Mouse (Mus musculus) subcutaneous adipose tissue, adult 2 months (tissue): ENCODE results near the gene Eif2b5. TPM values are rescaled to one million over a fixed set of nuclear protein-coding genes. Genes with fewer than 3 reads are reported as not detected.

Experiments used
- polyA plus RNA-seq: library from polyadenylated mRNA; depleted of rRNA; stranded (reverse); fragments of >200 nt; gene quantifications from 2 replicates; pipeline ENCODE4 v1.2.3, GENCODE M21; 2012; ENCODE audit warnings: low replicate concordance; rRNA removed

The Eif2b5 gene
- 33.5 and 37.2 TPM in 2 replicates for polyA plus RNA-seq

GRCm38 (mm10) chr16:20498677-20499475, at the start of gene Eif2b5:
Gene Eif2b5, plus strand, starts transcription at chr16:20498817.

DNA sequence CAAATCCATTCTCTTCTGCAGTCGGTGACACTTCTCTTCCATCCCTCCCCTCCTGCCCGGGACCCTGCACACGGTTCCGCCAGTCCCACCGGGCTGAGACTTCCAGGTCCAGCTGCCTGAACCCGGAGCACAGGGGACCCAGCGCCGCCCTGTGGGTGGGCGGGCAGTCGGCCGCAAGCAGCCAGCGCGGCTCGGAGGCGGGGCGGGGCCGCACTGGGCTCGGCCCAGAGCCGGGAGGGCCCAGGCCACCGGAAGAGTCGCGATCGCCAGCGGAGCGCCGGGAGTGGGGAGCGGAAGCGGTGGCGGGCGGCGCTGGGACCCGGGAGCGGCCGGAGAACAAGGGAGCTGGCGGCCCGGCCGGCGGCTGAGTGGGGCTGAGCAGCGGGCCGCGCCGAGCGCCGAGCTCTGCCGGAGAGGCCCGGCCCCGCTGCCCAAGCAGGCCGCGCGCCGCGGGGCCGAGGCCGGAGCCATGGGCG, 18.1 kb downstream of the Eif2b5 start, which contains the start of gene Dvl3:
Dvl3 (plus strand) TSS at position 257 of the 476 bp plus-strand sequence.

DNA sequence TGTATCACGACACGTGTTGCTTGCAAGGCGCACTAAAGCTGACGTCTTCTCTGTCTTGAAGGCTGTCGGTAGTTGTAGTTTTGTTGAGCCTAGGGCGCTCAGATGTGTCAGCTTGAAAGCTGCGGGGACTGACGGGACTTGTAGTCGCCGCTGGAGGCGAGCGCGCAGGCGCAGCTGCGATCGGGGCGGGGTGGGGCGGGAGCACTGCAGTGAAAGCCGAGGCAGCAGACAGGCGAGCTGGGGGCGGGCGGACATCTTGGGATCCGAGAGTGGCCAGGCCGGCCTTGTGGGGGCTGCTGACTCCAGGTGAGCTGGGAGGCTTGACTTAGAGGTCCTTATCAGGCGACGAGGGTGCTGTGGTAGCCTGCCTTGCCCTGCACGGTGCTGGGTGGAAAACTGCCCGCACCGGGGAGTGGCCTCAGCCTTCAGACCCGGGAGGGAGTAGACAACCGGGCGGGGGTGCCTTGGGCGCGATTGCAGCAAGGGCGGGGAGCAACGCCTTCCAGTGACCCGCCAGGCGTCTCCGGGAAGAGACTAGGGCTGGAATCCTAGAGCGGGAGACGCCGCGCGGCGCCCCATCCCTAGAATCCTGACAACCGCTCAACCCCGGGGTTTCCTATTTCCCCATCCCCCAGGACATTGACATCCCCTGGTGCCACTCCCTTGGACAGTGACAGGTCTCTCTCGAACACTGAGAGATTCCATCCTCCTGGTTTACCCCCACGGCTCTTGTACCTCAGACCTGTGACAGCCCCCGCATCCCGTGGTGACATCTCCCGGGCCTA, 36.9 kb downstream of the Eif2b5 start, which contains the start of gene Ap2m1:
Ap2m1 (plus strand) TSS at position 183 of the 785 bp plus-strand sequence.

DNA sequence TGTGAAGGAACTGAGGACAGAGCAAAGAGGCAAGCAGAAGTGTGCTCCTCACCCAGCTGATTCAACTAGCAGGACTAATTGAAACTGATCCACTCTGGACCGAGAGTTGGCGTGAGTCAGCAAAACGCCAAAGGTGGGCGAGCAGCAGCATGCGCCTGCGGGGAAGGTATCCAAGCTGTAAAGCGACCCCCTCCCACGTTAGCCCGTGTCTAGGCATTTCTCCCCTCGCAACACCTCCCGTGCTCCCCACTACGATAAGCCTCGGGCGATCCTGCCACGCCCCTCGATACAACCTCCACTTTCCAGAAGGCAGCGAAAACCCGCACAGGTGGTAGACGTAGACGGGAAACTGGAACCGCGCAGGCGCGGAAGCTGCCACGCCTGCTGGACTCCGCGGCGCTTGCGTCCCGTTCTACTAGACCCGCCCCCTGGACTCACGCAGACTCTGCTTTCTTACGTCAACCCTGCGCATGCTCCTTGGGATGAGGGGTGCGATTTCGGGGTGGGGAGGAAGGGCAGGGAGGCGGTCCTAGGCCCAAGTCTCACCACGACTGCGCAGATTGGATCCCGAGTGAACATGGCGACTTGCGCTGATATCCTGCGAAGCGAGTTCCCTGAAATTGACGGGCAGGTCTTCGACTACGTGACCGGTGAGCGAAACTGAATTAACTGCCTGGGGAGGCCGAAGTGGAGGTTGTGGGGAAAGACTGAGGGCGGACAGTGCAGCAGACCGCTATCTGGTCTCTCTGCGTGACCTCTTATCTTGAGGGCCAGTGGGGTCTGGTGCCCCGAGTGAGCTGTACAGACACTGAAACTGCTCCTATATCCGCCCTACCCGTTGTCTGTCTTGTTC, 49.7 kb downstream of the Eif2b5 start, which contains the start of gene Abcf3:
Abcf3 (plus strand) TSS at position 482 of the 853 bp plus-strand sequence.

Other genes starting within 250 kb of the Eif2b5 start
- 43.3 and 52.2 TPM in 2 replicates for gene Parl, start 196.4 kb upstream of the Eif2b5 start, polyA plus RNA-seq
- gene Cyp2ab1, start 173.4 kb upstream of the Eif2b5 start, polyA plus RNA-seq: 1.7 and 4.1 TPM in 2 replicates
- gene Abcc5, start 72.4 kb upstream of the Eif2b5 start, polyA plus RNA-seq: 158 and 202 TPM in 2 replicates
- 18.9 and 58.4 TPM in 2 replicates for gene Dvl3, start 18.2 kb downstream of the Eif2b5 start, polyA plus RNA-seq
- gene Ap2m1, start 36.7 kb downstream of the Eif2b5 start, polyA plus RNA-seq: 366 and 507 TPM in 2 replicates
- gene Abcf3, start 49.8 kb downstream of the Eif2b5 start, polyA plus RNA-seq: 43.3 and 60.9 TPM in 2 replicates
- gene Vwa5b2, start 90.7 kb downstream of the Eif2b5 start, polyA plus RNA-seq: 0.03 and 1.3 TPM in 2 replicates
- gene Eef1akmt4, start 112.8 kb downstream of the Eif2b5 start, polyA plus RNA-seq: 16.2 and 24.2 TPM in 2 replicates
- not detected in 2 replicates for gene Gm49333, start 112.8 kb downstream of the Eif2b5 start, polyA plus RNA-seq
- 23.0 and 32.9 TPM in 2 replicates for gene Alg3, start 112.9 kb downstream of the Eif2b5 start, polyA plus RNA-seq
- gene Camk2n2, start 122.5 kb downstream of the Eif2b5 start, polyA plus RNA-seq: 6.2 and 7.9 TPM in 2 replicates
- 0.69 and 17.0 TPM in 2 replicates for gene Ece2, start 131.0 kb downstream of the Eif2b5 start, polyA plus RNA-seq
- gene Psmd2, start 152.8 kb downstream of the Eif2b5 start, polyA plus RNA-seq: 122 and 129 TPM in 2 replicates
- 409 and 459 TPM in 2 replicates for gene Eif4g1, start 169.5 kb downstream of the Eif2b5 start, polyA plus RNA-seq
- gene Fam131a, start 194.4 kb downstream of the Eif2b5 start, polyA plus RNA-seq: 7.6 and 18.4 TPM in 2 replicates
- gene Polr2h, start 218.8 kb downstream of the Eif2b5 start, polyA plus RNA-seq: 14.3 and 27.0 TPM in 2 replicates
- gene Clcn2, start 218.9 kb downstream of the Eif2b5 start, polyA plus RNA-seq: 11.8 and 49.4 TPM in 2 replicates
- 13.6 and 27.1 TPM in 2 replicates for gene Chrd, start 234.3 kb downstream of the Eif2b5 start, polyA plus RNA-seq
- 4.2 and 5.3 TPM in 2 replicates for gene Thpo, start 235.7 kb downstream of the Eif2b5 start, polyA plus RNA-seq